Mouse (Mus musculus): Measurements from ENCODE around the gene Fmnl2. TPM values are rescaled to one million over a fixed set of nuclear protein-coding genes. Genes with fewer than 3 reads are reported as not detected.

Fmnl2 gene
- total and polyA plus RNA-seq, 3 experiments: 0.42 to 2.8 (median 2.1) TPM

- no peak for TF ChIP-seq ZNF384 (IDR thresholded peaks at IDR 0.05; ENCODE audit: low read depth, low read length)
Observed at GRCm38 (mm10) chr2:52958535-52959290, 101.1 kb downstream of the Fmnl2 start (continued).

- H3K9me3 ChIP-seq (replicated peaks; ENCODE audit: low read length): no peaks in the 10 kb centered on the region
- TF ChIP-seq BHLHE40 (IDR thresholded peaks at IDR 0.05; ENCODE audit: low read depth, low read length): no peak
- TF ChIP-seq UBTF (IDR thresholded peaks at IDR 0.05; ENCODE audit: low read depth, low read length): no peak
- TF ChIP-seq IRF4 (IDR thresholded peaks at IDR 0.05; ENCODE audit: low read depth, low read length): no peak
- no peak for TF ChIP-seq CHD1 (IDR thresholded peaks at IDR 0.05; ENCODE audit: low read depth, low read length)
- no peak for TF ChIP-seq ELF1 (IDR thresholded peaks at IDR 0.05; ENCODE audit: low read depth, low read length)
- TF ChIP-seq RAD21 (IDR thresholded peaks at IDR 0.05; ENCODE audit: low read depth, low read length): no peak
- TF ChIP-seq POLR2AphosphoS2 (IDR thresholded peaks at IDR 0.05; ENCODE audit: low read depth, low read length): no peak
- TF ChIP-seq MAFK (IDR thresholded peaks at IDR 0.05; ENCODE audit: insufficient replicate concordance, low read length): no peak
- TF ChIP-seq JUND (conservative IDR thresholded peaks at IDR 0.05; ENCODE audit: low read depth, low read length): no peak
- TF ChIP-seq POLR2A (IDR thresholded peaks at IDR 0.05; ENCODE audit: low read depth, low read length): no peak
- no peak for TF ChIP-seq JUN (IDR thresholded peaks at IDR 0.05; ENCODE audit: insufficient read depth, low read depth, low read length)
- H3K27me3 ChIP-seq (replicated peaks): no peaks in the 10 kb centered on the region
- H3K9ac ChIP-seq (ENCODE audit: insufficient read depth, low read depth): no peak overlapping the region
- in situ Hi-C loops (cut with MboI; ENCODE audit: low pct_ligation_motif_present, low pct_unique_long_range_greater_than_20kb, low sequenced_read_pairs) (no loop called here), dilution Hi-C loops (cut with MboI; ENCODE audit: extremely low pct_ligation_motif_present, extremely low pct_unique_long_range_greater_than_20kb, low sequenced_read_pairs) (no loop called here)
- no peaks in the 10 kb centered on the region for H3K36me3 ChIP-seq (replicated peaks in 1 of 2; ENCODE audit: control insufficient read depth in 1 of 2, insufficient read depth in 1 of 2, low read length in 1 of 2)
- H3K79me2 ChIP-seq (replicated peaks; ENCODE audit: control insufficient read depth, extremely low read depth, insufficient read depth, poor library complexity, severe bottlenecking): no peaks in the 10 kb centered on the region
- no peak overlapping the region for H3K27ac ChIP-seq (ENCODE audit: insufficient read depth, low read depth)
- no peak overlapping the region for H3K4me3 ChIP-seq (replicated peaks in 1 of 3; ENCODE audit: low read depth in 2 of 3, low read length in 2 of 3, poor library complexity in 1 of 3)
- no peak overlapping the region for H3K4me2 ChIP-seq (ENCODE audit: insufficient read depth, low read depth, poor library complexity, severe bottlenecking)
- H3K4me1 ChIP-seq (ENCODE audit: control insufficient read depth in 1 of 2, insufficient read depth in 2 of 2): peaks cover 4 to 16% of the 10 kb centered on the region in 2 experiments; a peak in 3 of 4 replicates
- no peak for DNase-seq (ENCODE audit: extremely low read depth)
Observed at GRCm38 (mm10) chr2:52959291-52959621, 101.6 kb downstream of the Fmnl2 start.

GRCm38 (mm10) chr2:52959982-52960381, 102.3 kb downstream of the Fmnl2 start:
- Histone ChIP-seq H3K4me3 (replicated peaks in 1 of 3; ENCODE audit: low read depth in 2 of 3, low read length in 2 of 3, poor library complexity in 1 of 3) (no peak overlapping the region), H3K36me3 (replicated peaks in 1 of 2; ENCODE audit: control insufficient read depth in 1 of 2, insufficient read depth in 1 of 2, low read length in 1 of 2) (no peaks in the 10 kb centered on the region), H3K9ac (ENCODE audit: insufficient read depth, low read depth) (no peak overlapping the region), H3K9me3 (replicated peaks; ENCODE audit: low read length) (no peaks in the 10 kb centered on the region), H3K4me2 (ENCODE audit: insufficient read depth, low read depth, poor library complexity, severe bottlenecking) (no peak overlapping the region), H3K79me2 (replicated peaks; ENCODE audit: control insufficient read depth, extremely low read depth, insufficient read depth, poor library complexity, severe bottlenecking) (no peaks in the 10 kb centered on the region), H3K27ac (ENCODE audit: insufficient read depth, low read depth) (no peak overlapping the region), H3K27me3 (replicated peaks) (no peaks in the 10 kb centered on the region), H3K4me1 (ENCODE audit: control insufficient read depth in 1 of 2, insufficient read depth in 2 of 2) (peaks cover 2 to 15% of the 10 kb centered on the region in 2 experiments; a peak in 3 of 4 replicates)
- TF ChIP-seq MAFK (IDR thresholded peaks at IDR 0.05; ENCODE audit: insufficient replicate concordance, low read length): no peak
- no peak for TF ChIP-seq MAX (IDR thresholded peaks at IDR 0.05; ENCODE audit: low read length)
- TF ChIP-seq ZKSCAN1 (IDR thresholded peaks at IDR 0.05; ENCODE audit: borderline replicate concordance, low read depth, low read length): no peak
- no peak for TF ChIP-seq ETS1 (conservative IDR thresholded peaks at IDR 0.05; ENCODE audit: low read depth, low read length)
- TF ChIP-seq JUND (conservative IDR thresholded peaks at IDR 0.05; ENCODE audit: low read depth, low read length): no peak
- TF ChIP-seq KAT2A (IDR thresholded peaks at IDR 0.05; ENCODE audit: insufficient replicate concordance, low read length): no peak
- dilution Hi-C loops (cut with MboI; ENCODE audit: extremely low pct_ligation_motif_present, extremely low pct_unique_long_range_greater_than_20kb, low sequenced_read_pairs): no loop called here
- in situ Hi-C loops (cut with MboI; ENCODE audit: low pct_ligation_motif_present, low pct_unique_long_range_greater_than_20kb, low sequenced_read_pairs): no loop called here
- DNase-seq (ENCODE audit: extremely low read depth): no peak

Measured in CH12.LX (cell line).